Mouse (Mus musculus) hindbrain, embryonic 14.5 days (tissue): ENCODE results near the gene Klf11. TPM values are rescaled to one million over a fixed set of nuclear protein-coding genes. Genes with fewer than 3 reads are reported as not detected.
"Not testable (repeated sequence)": the region's sequence is repeated elsewhere in the genome, so short reads cannot be mapped to it uniquely, and the experiment has no call there.

Experiments
- ATAC-seq: fragments of 200-750 bp; cut with Nextera tagmentation; 2 replicates; pipeline ENCODE4 v1.8.0; 2017; ENCODE audit warnings: moderate number of reproducible peaks, mild to moderate bottlenecking, moderate TSS enrichment, moderate library complexity; ENCODE audit not compliant: low FRiP score
- DNase-seq: peaks from one replicate; pipeline ENCODE4 v3.0.0-alpha.2; 2015; ENCODE audit warnings: low spot score
- H3K27ac ChIP-seq: fragments of 300-500 bp; sonication (generic); 2 replicates; pipeline ENCODE4 v1.5.1; 2014; ENCODE audit warnings: mild to moderate bottlenecking, moderate library complexity
- H3K27me3 ChIP-seq: fragments of 300-500 bp; sonication (generic); 2 replicates; pipeline ENCODE4 v1.6.1; 2014; ENCODE audit warnings: mild to moderate bottlenecking, low read length, mixed read lengths; ENCODE audit not compliant: control insufficient read depth, insufficient read depth
- H3K36me3 ChIP-seq: fragments of 300-500 bp; sonication (generic); replicated peaks from 2 replicates; pipeline ENCODE4 v1.6.1; 2014; ENCODE audit not compliant: control insufficient read depth, insufficient read depth
- H3K4me1 ChIP-seq: fragments of 300-500 bp; sonication (generic); replicated peaks from 2 replicates; pipeline ENCODE4 v1.6.1; 2014; ENCODE audit warnings: antibody characterized with exemption, low read length, mixed read lengths; ENCODE audit not compliant: control insufficient read depth, insufficient read depth
- H3K4me2 ChIP-seq: fragments of 300-500 bp; sonication (generic); replicated peaks from 2 replicates; pipeline ENCODE4 v1.6.1; 2014; ENCODE audit warnings: mild to moderate bottlenecking, moderate library complexity
- H3K4me3 ChIP-seq: fragments of 300-500 bp; sonication (generic); replicated peaks from 2 replicates; pipeline ENCODE4 v1.5.1; 2014; ENCODE audit warnings: mild to moderate bottlenecking, low read length
- H3K9ac ChIP-seq: fragments of 300-500 bp; sonication (generic); 2 replicates; pipeline ENCODE4 v1.6.1; 2014
- H3K9me3 ChIP-seq: fragments of 300-500 bp; sonication (generic); 2 replicates; pipeline ENCODE4 v1.6.1; 2016; ENCODE audit warnings: low read length; ENCODE audit not compliant: control insufficient read depth
- WGBS: fragments of 180-500 bp; shearing (Covaris S2); extraction: QIAGEN DNeasy Blood & Tissue Kit; methylation state at CpG from one replicate; pipeline ENCODE4 v1.1.7; 2014; 5-methylcytosine and 5-hydroxymethylcytosine counted together
- polyA plus RNA-seq: library from polyadenylated mRNA; unstranded; fragments of >200 nt; fragmentation: Nextera tagmentation; extraction: Ambion mirVana; gene quantifications from 2 replicates; pipeline ENCODE4 v1.2.1, GENCODE M21; 2014

Gene Klf11
- polyA plus RNA-seq, 1 experiment from 2014 or later: 17.9 TPM

GRCm38 (mm10) chr12:24627215-24627614 is 23.9 kb upstream of the Klf11 start:
- DNase-seq (no peak), ATAC-seq (no peak)
- Histone ChIP-seq H3K4me1 (peaks cover 11% of the 10 kb centered on the region), H3K4me2 (no peak overlapping the region), H3K27me3 (no peaks in the 10 kb centered on the region), H3K9ac (no peak overlapping the region), H3K36me3 (no peaks in the 10 kb centered on the region), H3K4me3 (no peak overlapping the region), H3K27ac (no peak overlapping the region), H3K9me3 (no peaks in the 10 kb centered on the region)
- 70% methylated on average over 3 of the region's 3 CpGs for WGBS

GRCm38 (mm10) chr12:24630220-24630619 is 20.9 kb upstream of the Klf11 start:
- H3K27ac ChIP-seq: no peak overlapping the region
- H3K9ac ChIP-seq: no peak overlapping the region
- H3K4me1 ChIP-seq: no peaks in the 10 kb centered on the region
- H3K9me3 ChIP-seq: no peaks in the 10 kb centered on the region
- no peaks in the 10 kb centered on the region for H3K36me3 ChIP-seq
- no peak for DNase-seq
- H3K4me2 ChIP-seq: no peak overlapping the region
- H3K27me3 ChIP-seq: no peaks in the 10 kb centered on the region
- WGBS: 81% methylated on average over 1 of the region's 1 CpGs
- H3K4me3 ChIP-seq: no peak overlapping the region
- no peak for ATAC-seq

DNA sequence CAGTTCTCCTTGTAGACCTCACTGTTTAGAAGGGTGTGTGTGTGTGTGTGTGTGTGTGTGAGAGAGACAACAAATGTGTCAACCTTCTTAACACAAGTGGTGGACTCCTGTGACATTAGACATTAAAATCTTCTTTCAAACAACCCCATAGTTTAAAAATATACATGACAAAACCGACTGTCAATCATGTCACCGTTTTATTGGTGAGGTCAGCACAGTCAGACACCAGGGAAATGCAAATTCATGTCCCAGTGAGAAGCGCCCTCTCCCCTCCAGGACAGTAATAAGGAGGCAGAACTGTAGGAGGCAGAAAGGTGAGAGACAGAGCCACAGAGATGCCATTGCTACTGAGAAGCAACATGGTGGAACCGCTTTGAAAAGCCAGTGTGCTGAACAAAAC is 18.7 kb upstream of the Klf11 start:
- no peak overlapping the region for H3K4me3 ChIP-seq
- 52% methylated on average over 4 of the region's 4 CpGs for WGBS
- no peak overlapping the region for H3K4me2 ChIP-seq
- ATAC-seq: no peak
- H3K27ac ChIP-seq: no peak overlapping the region
- no peaks in the 10 kb centered on the region for H3K27me3 ChIP-seq
- H3K9me3 ChIP-seq: no peaks in the 10 kb centered on the region
- no peak for DNase-seq
- no peaks in the 10 kb centered on the region for H3K4me1 ChIP-seq
- H3K9ac ChIP-seq: no peak overlapping the region
- no peaks in the 10 kb centered on the region for H3K36me3 ChIP-seq

DNA sequence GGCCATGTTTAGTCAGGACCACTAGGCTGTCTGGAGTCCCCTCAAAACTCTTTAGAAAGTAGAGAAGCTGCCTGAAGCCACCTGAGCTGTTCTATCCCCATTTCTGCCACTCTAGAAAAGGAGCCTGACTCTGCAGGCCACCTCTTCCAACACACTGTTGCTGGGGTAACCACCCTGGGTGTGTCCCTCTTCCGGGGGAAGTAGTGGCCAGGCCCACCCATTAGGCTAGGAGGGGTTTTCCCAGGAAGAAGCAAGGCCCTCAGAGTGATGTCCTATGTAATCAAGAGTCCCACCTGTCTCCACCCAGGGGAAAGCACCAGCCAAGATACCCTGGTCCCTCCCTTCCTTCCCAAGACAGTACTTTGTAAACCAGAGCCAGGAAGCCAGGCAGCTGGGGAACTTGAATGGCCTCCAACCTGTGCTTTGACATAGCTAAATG is 17.3 kb upstream of the Klf11 start:
- ATAC-seq (no peak), DNase-seq (no peak)
- 84% methylated on average over 1 of the region's 1 CpGs for WGBS

GRCm38 (mm10) chr12:24634212-24634611 is 16.9 kb upstream of the Klf11 start:
- H3K4me2 ChIP-seq: no peak overlapping the region
- no peaks in the 10 kb centered on the region for H3K36me3 ChIP-seq
- no peaks in the 10 kb centered on the region for H3K9me3 ChIP-seq
- no peak overlapping the region for H3K4me3 ChIP-seq
- no peak for ATAC-seq
- no peaks in the 10 kb centered on the region for H3K27me3 ChIP-seq
- H3K9ac ChIP-seq: no peak overlapping the region
- no peaks in the 10 kb centered on the region for H3K4me1 ChIP-seq
- WGBS: 86% methylated on average over 4 of the region's 4 CpGs
- no peak for DNase-seq
- H3K27ac ChIP-seq: no peak overlapping the region

More for the DNA sequence above, 17.3 kb upstream of the Klf11 start:
- H3K4me3 ChIP-seq: no peak overlapping the region
- no peaks in the 10 kb centered on the region for H3K4me1 ChIP-seq
- H3K9ac ChIP-seq: no peak overlapping the region
- no peaks in the 10 kb centered on the region for H3K9me3 ChIP-seq
- no peak overlapping the region for H3K27ac ChIP-seq
- no peaks in the 10 kb centered on the region for H3K27me3 ChIP-seq
- H3K4me2 ChIP-seq: no peak overlapping the region
- no peaks in the 10 kb centered on the region for H3K36me3 ChIP-seq

- Histone ChIP-seq H3K4me1 (no peaks in the 10 kb centered on the region), H3K4me3 (no peak overlapping the region), H3K9ac (no peak overlapping the region), H3K9me3 (no peaks in the 10 kb centered on the region), H3K36me3 (no peaks in the 10 kb centered on the region), H3K27me3 (no peaks in the 10 kb centered on the region), H3K4me2 (no peak overlapping the region), H3K27ac (no peak overlapping the region)
- 93% methylated on average over 3 of the region's 3 CpGs for WGBS
- ATAC-seq: no peak
- no peak for DNase-seq
Observed at GRCm38 (mm10) chr12:24634648-24635047, 16.4 kb upstream of the Klf11 start.

- not testable (repeated sequence) for H3K4me1 ChIP-seq, H3K27me3 ChIP-seq, H3K4me2 ChIP-seq, H3K4me3 ChIP-seq, H3K27ac ChIP-seq, DNase-seq, H3K9ac ChIP-seq, H3K36me3 ChIP-seq, H3K9me3 ChIP-seq, ATAC-seq
- WGBS: 97% methylated on average over 10 of the region's 10 CpGs
Observed at GRCm38 (mm10) chr12:24638787-24639186, 12.3 kb upstream of the Klf11 start.

DNA sequence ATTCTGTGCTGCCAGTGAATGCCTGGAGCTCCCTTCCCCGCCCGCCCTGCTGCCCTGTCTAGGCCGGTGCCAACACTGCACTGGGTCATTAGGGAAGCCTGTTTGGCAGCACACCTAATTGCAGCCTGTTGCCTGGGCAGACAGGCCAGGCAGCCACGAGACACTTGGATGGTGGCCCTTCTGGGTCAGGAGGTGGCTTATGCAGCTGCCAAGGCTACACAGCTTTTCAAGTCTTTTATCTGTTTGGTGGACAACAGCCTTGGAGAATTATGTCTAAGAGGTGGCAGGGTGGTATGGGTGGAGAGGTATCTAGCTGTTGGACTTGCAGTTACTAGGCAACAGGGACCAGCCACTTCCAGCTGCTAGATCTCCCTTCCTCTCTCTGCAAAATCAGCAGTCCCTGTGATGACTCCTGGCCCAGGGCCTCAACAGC is 8.7 kb upstream of the Klf11 start:
- H3K27ac ChIP-seq: no peak overlapping the region
- H3K9me3 ChIP-seq: no peaks in the 10 kb centered on the region
- no peaks in the 10 kb centered on the region for H3K36me3 ChIP-seq
- ATAC-seq (peak; percentile 93), DNase-seq (peak; percentile 72)
- no peaks in the 10 kb centered on the region; the same call in 1 of the 2 replicates for H3K27me3 ChIP-seq
- no peak overlapping the region for H3K4me3 ChIP-seq
- H3K4me1 ChIP-seq: peaks cover 6% of the 10 kb centered on the region
- WGBS: 61% methylated on average over 4 of the region's 4 CpGs
- H3K4me2 ChIP-seq: no peak overlapping the region
- no peak overlapping the region for H3K9ac ChIP-seq

- DNase-seq: no peak
- 38% methylated on average over 1 of the region's 1 CpGs for WGBS
- H3K36me3 ChIP-seq: no peaks in the 10 kb centered on the region
- H3K27ac ChIP-seq: no peak overlapping the region
- H3K9me3 ChIP-seq: no peaks in the 10 kb centered on the region
- no peaks in the 10 kb centered on the region; the same call in 1 of the 2 replicates for H3K27me3 ChIP-seq
- peaks cover 6% of the 10 kb centered on the region for H3K4me1 ChIP-seq
- H3K4me3 ChIP-seq: no peak overlapping the region
- ATAC-seq: no peak
- H3K4me2 ChIP-seq: no peak overlapping the region
- H3K9ac ChIP-seq: no peak overlapping the region
Observed at GRCm38 (mm10) chr12:24644125-24644571, 6.9 kb upstream of the Klf11 start.

DNA sequence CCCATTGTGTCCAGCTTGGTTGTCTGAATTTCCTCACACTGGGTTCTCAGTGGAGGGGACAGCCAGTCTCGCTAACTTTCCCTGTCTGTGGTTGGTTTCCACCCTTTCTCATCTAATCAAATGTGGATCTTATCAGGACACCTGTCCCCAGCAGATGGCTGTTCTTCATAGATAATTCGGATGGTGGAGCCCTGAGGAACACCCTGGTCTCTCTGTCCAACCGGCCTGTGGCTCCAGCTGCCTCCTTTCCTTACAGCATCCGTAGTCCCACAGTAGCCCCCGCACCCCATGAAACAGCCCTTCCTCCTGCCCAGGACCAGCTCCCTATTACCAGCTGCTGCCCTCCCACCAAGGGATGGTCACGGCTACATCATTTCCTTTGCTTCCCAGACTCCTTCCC is 5.2 kb upstream of the Klf11 start:
- Histone ChIP-seq H3K36me3 (no peaks in the 10 kb centered on the region), H3K4me2 (no peak overlapping the region), H3K9me3 (no peaks in the 10 kb centered on the region), H3K27ac (no peak overlapping the region), H3K4me3 (no peak overlapping the region), H3K4me1 (peaks cover 9% of the 10 kb centered on the region), H3K27me3 (no peaks in the 10 kb centered on the region; the same call in 1 of the 2 replicates), H3K9ac (no peak overlapping the region)
- WGBS: 84% methylated on average over 6 of the region's 6 CpGs
- DNase-seq (no peak), ATAC-seq (no peak)
